Mouse (Mus musculus): Measurements from ENCODE around the gene Cdc42ep1.

DNA sequence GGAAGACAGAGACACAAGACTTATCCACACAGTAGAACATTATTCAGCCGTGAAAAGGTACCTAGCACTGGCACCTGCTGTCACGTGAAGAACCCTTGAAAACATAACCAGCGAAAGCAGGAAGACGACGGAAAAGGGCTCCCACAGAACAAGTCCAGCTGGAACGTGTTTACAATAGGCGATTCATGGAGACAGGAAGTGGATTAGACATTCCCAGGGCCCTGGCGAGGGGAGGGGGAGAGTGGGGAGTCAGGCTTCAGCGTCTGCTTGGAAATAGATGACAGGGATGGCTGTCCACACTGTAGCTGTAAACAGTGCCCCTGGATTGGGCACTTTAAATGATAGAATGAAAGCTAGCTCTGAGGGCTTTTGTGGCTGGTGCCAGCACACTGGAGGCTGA lies 26.0 kb downstream of the Cdc42ep1 start:
- TF ChIP-seq FLI1 (IDR thresholded peaks at IDR 0.05; ENCODE audit: low read length), result no peak
- TF ChIP-seq GATA1 (IDR thresholded peaks at IDR 0.05; ENCODE audit: borderline replicate concordance, low read length), result no peak

Measured in megakaryocyte, embryonic 14.5 days (primary cell).